ENCODE assay signal across 7 mouse cellular contexts in genomic region chr2:181679951-181680715, GRCm38 (mm10). TPM values are rescaled to one million over a fixed set of nuclear protein-coding genes. Genes with fewer than 3 reads are reported as not detected.
DNase-seq lines count a peak whose midpoint lies in the region; ATAC-seq and TF ChIP-seq lines count a peak whose summit lies in the region.

Gene Tcea2 (plus strand): TSS chr2:181680310.

- H3K9me3 ChIP-seq in intestine, embryonic 15.5 days, result no peaks in the 10 kb centered on the region
- no peaks in the 10 kb centered on the region for H3K9me3 ChIP-seq in midbrain, embryonic 10.5 days (replicated peaks)

- ATAC-seq in intestine, embryonic 15.5 days, result peak; percentile 70

- under 1% methylated on average over 56 of the region's 69 CpGs for WGBS in intestine, embryonic 15.5 days
- under 1% methylated on average over 69 of the region's 69 CpGs for WGBS in midbrain, embryonic 10.5 days
- WGBS in small intestine, adult 2 months, result under 1% methylated on average over 69 of the region's 69 CpGs

- peaks cover 5% of the 10 kb centered on the region; the same call in 1 of the 2 replicates for H3K27me3 ChIP-seq in intestine, embryonic 15.5 days (replicated peaks)
- peaks cover 15% of the 10 kb centered on the region for H3K27me3 ChIP-seq in midbrain, embryonic 10.5 days (ENCODE audit: low read depth, poor library complexity, severe bottlenecking)
- H3K27me3 ChIP-seq in small intestine, adult 2 months (ENCODE audit: control insufficient read depth, insufficient read depth, low read length), result peaks cover 9% of the 10 kb centered on the region; the same call in 1 of the 2 replicates

- peak within 1 kb of the TSS; percentile 83 for H3K9ac ChIP-seq in intestine, embryonic 15.5 days

- intact Hi-C loops in gastrocnemius, postnatal 36 days (cut with DNase I), result no loop called here
- intact Hi-C loops in left cerebral cortex, postnatal 4 days (cut with DNase I), result no loop called here

- peaks cover 5% of the 10 kb centered on the region; the same call in 1 of the 2 replicates for H3K4me1 ChIP-seq in cortical plate, adult 2 months (ENCODE audit: control insufficient read depth, insufficient read depth, low read length)
- peaks cover 14% of the 10 kb centered on the region; the same call in 1 of the 2 replicates for H3K4me1 ChIP-seq in intestine, embryonic 15.5 days (replicated peaks)
- H3K4me1 ChIP-seq in midbrain, embryonic 10.5 days, result peaks cover 45% of the 10 kb centered on the region
- peaks cover 3% of the 10 kb centered on the region; the same call in 1 of the 2 replicates for H3K4me1 ChIP-seq in small intestine, adult 2 months (ENCODE audit: control insufficient read depth, insufficient read depth, insufficient read length, low read length)

- H3K36me3 ChIP-seq in intestine, embryonic 15.5 days, result no peaks in the 10 kb centered on the region
- H3K36me3 ChIP-seq in midbrain, embryonic 10.5 days, result no peaks in the 10 kb centered on the region
- no peaks in the 10 kb centered on the region for H3K36me3 ChIP-seq in small intestine, adult 2 months (ENCODE audit: control insufficient read depth, insufficient read depth, low read length)

- TF ChIP-seq CTCF in cortical plate, adult 2 months (IDR thresholded peaks at IDR 0.05; ENCODE audit: extremely low read depth, insufficient read depth, low read length), result no peak
- TF ChIP-seq CTCF in small intestine, adult 2 months (IDR thresholded peaks at IDR 0.05; ENCODE audit: extremely low read depth, insufficient read length, insufficient replicate concordance, low read depth, low read length), result peak; percentile 30; the same call in 1 of the 2 replicates

- DNase-seq in adrenal gland, adult 18-20 months (ENCODE audit: low spot score in 2 of 2), result peak; percentile 65 to 72
- DNase-seq in gastrocnemius, postnatal 36 days, result peak; percentile 55 to 70
- peak; percentile 74 for DNase-seq in left cerebral cortex, postnatal 4 days
- peak; percentile 78 for DNase-seq in midbrain, embryonic 10.5 days (ENCODE audit: low spot score)

- H3K4me3 ChIP-seq in cortical plate, adult 2 months (ENCODE audit: insufficient read depth, low read length), result peak within 1 kb of the TSS; percentile 82
- peak within 1 kb of the TSS; percentile 71 for H3K4me3 ChIP-seq in intestine, embryonic 15.5 days (replicated peaks)
- peak within 1 kb of the TSS; percentile 76 for H3K4me3 ChIP-seq in midbrain, embryonic 10.5 days
- peak within 1 kb of the TSS; percentile 88 for H3K4me3 ChIP-seq in small intestine, adult 2 months (ENCODE audit: low read depth, low read length)

- H3K4me2 ChIP-seq in intestine, embryonic 15.5 days (replicated peaks), result peak within 1 kb of the TSS; percentile 93

- TF ChIP-seq POLR2A in cortical plate, adult 2 months (IDR thresholded peaks at IDR 0.05; ENCODE audit: extremely low read depth, insufficient read depth, low read length), result peak; percentile 36; the same call in 1 of the 2 replicates
- no peak for TF ChIP-seq POLR2A in small intestine, adult 2 months (IDR thresholded peaks at IDR 0.05; ENCODE audit: low read depth, low read length)

- peak within 1 kb of the TSS; percentile 72 for H3K27ac ChIP-seq in cortical plate, adult 2 months (ENCODE audit: insufficient read depth, low read length)
- H3K27ac ChIP-seq in intestine, embryonic 15.5 days, result peak within 1 kb of the TSS; percentile 38; the same call in 1 of the 2 replicates
- peak within 1 kb of the TSS; percentile 91 for H3K27ac ChIP-seq in midbrain, embryonic 10.5 days (replicated peaks)
- no peak within 1 kb of the TSS for H3K27ac ChIP-seq in small intestine, adult 2 months (ENCODE audit: insufficient read depth, low read depth, low read length)

RNA-seq across cellular contexts. Expression of gene Tcea2, which starts in this region (rescaled TPM):
- total RNA-seq in adrenal gland, adult 18-20 months (2021), result 1 to 10 TPM; 8.7 to 8.9 TPM
- 195 and 212 TPM in 2 replicates for polyA plus RNA-seq in cortical plate, adult 2 months (2012; rRNA removed)
- total RNA-seq in gastrocnemius, postnatal 36 days (2021), result 1 to 10 TPM; 6.0 to 7.8 TPM
- polyA plus RNA-seq in intestine, embryonic 15.5 days (2015; fragmentation: Nextera tagmentation; extraction: Ambion mirVana), result 14.9 and 15.7 TPM in 2 replicates
- 10 to 100 TPM; 57.8 to 62.4 TPM for total RNA-seq in left cerebral cortex, postnatal 4 days (2021)
- 14.5 and 18.0 TPM in 2 replicates for polyA plus RNA-seq in midbrain, embryonic 10.5 days (2016; fragmentation: Nextera tagmentation; extraction: Ambion mirVana)
- polyA plus RNA-seq in small intestine, adult 2 months (2012; rRNA removed), result 4.3 and 5.2 TPM in 2 replicates

Comparison
In these comparisons a context has a peak if more than half of its experiments do, and no peak if none do; other contexts are left out.
1. RNA of gene Tcea2 (total RNA-seq): 57.8 to 62.4 TPM in left cerebral cortex, postnatal 4 days; 8.7 to 8.9 TPM in adrenal gland, adult 18-20 months and 6.0 to 7.8 TPM in gastrocnemius, postnatal 36 days; every median in the first group is over 4 times any median in the second.
2. RNA of gene Tcea2 (polyA plus RNA-seq): 195 to 212 TPM in cortical plate, adult 2 months; 14.9 to 15.7 TPM in intestine, embryonic 15.5 days, 14.5 to 18.0 TPM in midbrain, embryonic 10.5 days and 4.3 to 5.2 TPM in small intestine, adult 2 months; every median in the first group is over 10 times any median in the second.
3. Peak in every context shown above with its lines, with median percentiles within 50 percentile points of each other: DNase-seq and H3K4me3 ChIP-seq.